Mouse (Mus musculus) bone marrow macrophage, adult 2 months (primary cell): ENCODE data around the gene Tlx3. TPM values are rescaled to one million over a fixed set of nuclear protein-coding genes. Genes with fewer than 3 reads are reported as not detected.

Experiments
- H3K27ac ChIP-seq: 2 replicates; pipeline ENCODE4 v1.5.1; 2012; ENCODE audit warnings: low read depth, low read length; ENCODE audit not compliant: insufficient read depth
- H3K4me1 ChIP-seq: 2 replicates; pipeline ENCODE4 v1.6.1; 2012; ENCODE audit warnings: low read length; ENCODE audit not compliant: control insufficient read depth, insufficient read depth
- H3K4me3 ChIP-seq: 2 replicates; pipeline ENCODE4 v1.5.1; 2012; ENCODE audit warnings: mild to moderate bottlenecking, low read length, moderate library complexity; ENCODE audit not compliant: insufficient read depth
- CTCF ChIP-seq: IDR thresholded peaks from 2 replicates; pipeline ENCODE4 v1.5.1; 2012; ENCODE audit warnings: low read depth, mild to moderate bottlenecking, low read length, moderate library complexity
- POLR2A ChIP-seq: IDR thresholded peaks from 2 replicates; pipeline ENCODE4 v1.6.1; 2012; ENCODE audit warnings: mild to moderate bottlenecking, low read depth, low read length, borderline replicate concordance
- polyA plus RNA-seq: library from polyadenylated mRNA; stranded (reverse); fragments of >200 nt; gene quantifications from 2 replicates; pipeline ENCODE4 v1.2.4, GENCODE M21; 2012; ENCODE audit not compliant: missing spikeins, insufficient read depth, insufficient read length

Gene Tlx3
- polyA plus RNA-seq, 1 experiment, result not detected

DNA sequence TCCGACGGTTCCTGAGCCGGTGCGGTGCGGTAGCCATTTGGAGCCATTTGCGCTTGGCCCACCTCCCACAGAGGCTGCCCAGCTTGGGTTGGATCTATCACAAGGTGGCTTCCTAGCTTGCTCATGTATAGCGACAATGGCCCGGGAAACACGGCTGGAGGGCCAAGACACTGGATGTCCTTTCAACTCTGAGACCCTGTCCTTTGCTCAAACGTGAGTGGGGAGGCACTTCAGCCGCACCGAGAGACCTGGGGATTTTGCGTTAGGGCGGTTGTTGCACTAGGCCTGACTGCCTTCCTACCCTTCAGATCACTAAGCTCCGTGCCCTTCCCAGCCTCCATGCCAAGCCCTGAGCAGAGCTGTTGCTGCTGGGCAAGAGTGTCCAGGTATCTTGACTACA, 5.7 kb downstream of the Tlx3 start:
- H3K4me3 ChIP-seq, result no peak overlapping the region
- H3K4me1 ChIP-seq, result no peaks in the 10 kb centered on the region
- no peak overlapping the region for H3K27ac ChIP-seq
- TF ChIP-seq POLR2A, result no peak
- no peak for TF ChIP-seq CTCF

DNA sequence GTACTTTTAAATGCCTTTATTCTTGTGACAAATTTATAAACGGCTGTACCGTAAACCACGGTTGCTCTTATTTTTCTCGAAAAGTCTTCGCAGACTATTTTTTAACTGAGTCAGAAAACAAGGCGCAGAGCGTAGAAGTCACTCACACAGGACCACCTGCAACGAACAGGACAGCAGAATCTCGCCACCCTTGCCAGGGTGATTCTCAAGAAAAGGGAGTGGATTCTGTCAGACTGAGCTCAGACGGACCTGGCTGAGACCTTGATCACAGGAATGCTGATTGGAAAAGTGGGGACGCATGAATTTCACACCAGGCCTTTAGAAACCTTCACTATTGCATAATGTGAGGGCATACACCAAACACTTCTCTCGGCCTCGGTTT, 6.3 kb downstream of the Tlx3 start:
- no peaks in the 10 kb centered on the region for H3K4me1 ChIP-seq
- H3K27ac ChIP-seq, result no peak overlapping the region
- TF ChIP-seq POLR2A, result no peak
- H3K4me3 ChIP-seq, result no peak overlapping the region

DNA sequence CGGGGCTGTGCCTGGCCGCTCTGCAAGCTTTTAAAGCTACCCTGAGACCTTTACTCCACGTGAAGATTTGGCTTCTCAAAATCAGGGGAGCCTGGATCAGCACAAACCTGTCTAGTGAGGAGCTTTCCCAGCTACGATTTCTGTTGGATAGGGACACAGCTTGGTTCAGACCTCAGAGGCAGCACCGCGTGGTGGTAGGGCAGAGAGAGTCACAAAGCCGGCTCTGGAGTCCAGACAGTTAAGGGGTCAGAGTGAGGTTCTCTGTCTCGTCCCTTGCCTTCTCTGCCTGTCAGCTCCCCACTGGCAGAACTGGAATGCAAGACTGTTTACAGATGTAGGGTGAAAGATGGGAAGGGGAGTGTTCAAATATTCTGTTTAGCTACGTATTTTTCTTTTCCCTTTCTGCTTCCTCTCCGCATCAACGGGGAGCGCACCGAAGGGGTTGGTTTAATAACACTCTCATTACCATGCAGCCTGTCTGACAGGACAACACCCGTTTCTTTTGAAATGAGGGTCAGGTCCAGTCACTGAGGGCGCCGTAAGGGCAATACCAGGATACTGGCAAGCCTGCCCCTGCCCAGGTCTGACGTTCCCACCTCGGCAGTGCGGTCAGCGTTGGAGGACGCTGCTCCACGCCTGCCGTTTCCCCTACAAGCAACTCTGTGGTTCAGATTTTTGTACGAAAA, 6.8 kb downstream of the Tlx3 start:
- H3K4me3 ChIP-seq, result no peak overlapping the region
- no peaks in the 10 kb centered on the region for H3K4me1 ChIP-seq
- TF ChIP-seq CTCF, result no peak
- TF ChIP-seq POLR2A, result no peak
- no peak overlapping the region for H3K27ac ChIP-seq

DNA sequence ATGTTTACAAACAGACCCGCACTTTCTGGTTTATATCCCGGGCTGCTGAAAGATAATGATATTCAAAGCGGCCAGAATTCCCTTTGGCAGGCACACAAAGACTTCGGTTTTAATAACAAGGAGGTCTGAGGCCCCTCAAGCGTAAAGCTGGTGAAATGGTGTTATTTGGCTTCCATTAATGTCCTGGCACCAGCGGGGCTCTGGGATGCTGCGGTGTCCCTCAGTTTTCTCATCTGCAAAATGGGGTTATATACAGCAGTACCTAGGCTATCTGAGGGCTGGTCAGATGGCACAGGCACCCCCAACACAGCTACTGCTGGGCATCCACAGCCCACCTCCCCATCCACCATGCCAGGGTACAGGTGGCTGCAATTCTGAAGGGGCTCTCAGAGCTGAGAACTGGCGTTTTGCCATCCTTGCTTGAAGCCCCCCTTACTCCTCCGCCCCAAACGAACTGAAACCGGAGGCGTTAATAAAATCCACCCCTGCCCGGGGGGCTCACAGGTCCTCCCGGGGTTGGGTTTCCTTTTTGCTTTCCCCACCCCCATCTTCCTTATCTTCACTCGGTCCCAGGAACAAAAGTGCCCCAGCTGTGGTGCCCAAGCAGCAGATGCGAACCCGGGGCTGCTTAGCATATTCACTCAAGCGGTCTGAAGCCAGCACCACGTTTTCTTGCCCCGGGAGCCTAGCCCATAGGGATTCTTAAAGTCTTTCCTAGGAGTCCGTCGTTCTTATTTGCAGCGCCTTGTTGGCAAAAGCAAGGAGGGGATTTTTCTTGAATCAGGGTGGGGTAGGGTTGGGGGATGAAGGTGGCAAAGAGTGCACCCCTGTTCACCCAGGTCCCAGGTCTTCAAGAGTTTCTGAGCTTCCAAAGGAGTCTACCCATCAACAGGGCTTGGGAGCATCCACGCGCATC, 7.6 kb downstream of the Tlx3 start:
- Histone ChIP-seq H3K4me3 (no peak overlapping the region), H3K4me1 (no peaks in the 10 kb centered on the region), H3K27ac (no peak overlapping the region)
- TF ChIP-seq CTCF (no peak), POLR2A (no peak)

DNA sequence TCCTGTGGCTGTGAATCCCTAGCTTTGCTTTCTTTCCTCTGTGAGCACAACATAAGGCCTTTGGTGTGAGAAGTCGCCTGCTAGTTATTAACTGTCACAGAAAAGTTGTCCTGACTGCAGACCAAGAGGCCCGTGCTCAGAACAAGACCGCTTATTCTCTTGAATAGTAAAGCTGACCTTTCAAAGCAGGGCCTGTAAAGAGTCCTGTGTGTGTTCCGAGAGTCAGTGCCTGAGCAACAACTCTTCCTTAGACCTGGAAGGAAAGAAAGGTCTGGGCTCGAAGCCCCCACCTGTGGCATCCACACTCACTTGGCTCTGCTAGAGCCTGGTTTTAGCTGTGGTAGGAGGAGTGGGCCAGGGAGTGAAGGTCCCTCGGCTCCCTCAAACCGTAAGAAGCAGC, 8.3 kb downstream of the Tlx3 start:
- no peak overlapping the region for H3K27ac ChIP-seq
- no peak for TF ChIP-seq CTCF
- no peak for TF ChIP-seq POLR2A
- no peaks in the 10 kb centered on the region for H3K4me1 ChIP-seq
- no peak overlapping the region for H3K4me3 ChIP-seq

DNA sequence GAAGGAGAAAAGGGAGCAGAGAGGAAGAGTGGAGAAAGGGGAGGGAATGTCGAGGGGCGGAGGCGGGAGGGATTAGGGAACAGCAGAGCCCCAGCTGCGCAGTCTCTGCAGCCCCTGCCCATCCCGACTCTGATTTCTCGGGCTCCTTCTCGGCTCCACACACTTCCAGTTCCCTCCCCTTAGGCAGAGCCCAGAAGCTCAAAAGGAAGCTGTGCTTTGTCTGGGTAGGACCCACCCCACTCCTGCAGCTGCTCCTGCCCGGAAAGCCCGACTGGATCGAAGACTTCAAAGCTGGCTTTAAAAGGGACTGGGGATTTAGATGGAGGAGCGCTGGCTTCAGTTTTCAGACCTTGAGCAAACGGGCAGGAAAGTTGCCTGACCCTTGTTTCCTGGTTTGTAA, 9.7 kb downstream of the Tlx3 start:
- H3K4me3 ChIP-seq, result no peak overlapping the region
- H3K4me1 ChIP-seq, result no peaks in the 10 kb centered on the region
- H3K27ac ChIP-seq, result no peak overlapping the region
- TF ChIP-seq POLR2A, result no peak
- TF ChIP-seq CTCF, result no peak

DNA sequence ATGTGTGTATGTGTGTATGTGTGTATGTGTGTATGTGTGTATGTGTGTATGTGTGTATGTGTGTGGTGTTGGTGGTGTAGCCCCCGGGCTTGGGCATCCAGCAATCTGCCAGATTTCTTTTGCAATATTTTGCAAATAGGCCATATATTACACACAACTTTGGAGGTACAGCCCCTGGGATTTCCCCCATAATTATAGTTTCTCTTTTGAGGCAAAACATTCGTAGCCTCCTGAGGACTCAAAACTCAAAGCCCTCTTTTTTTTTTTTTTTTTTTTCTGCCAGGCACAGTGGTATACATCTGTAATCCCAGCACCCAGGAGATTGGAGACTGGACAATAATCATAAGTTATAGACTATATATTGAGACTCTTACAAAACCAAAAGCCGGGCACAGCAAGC, 21.6 kb downstream of the Tlx3 start:
- TF ChIP-seq POLR2A, result no peak
- TF ChIP-seq CTCF, result no peak

DNA sequence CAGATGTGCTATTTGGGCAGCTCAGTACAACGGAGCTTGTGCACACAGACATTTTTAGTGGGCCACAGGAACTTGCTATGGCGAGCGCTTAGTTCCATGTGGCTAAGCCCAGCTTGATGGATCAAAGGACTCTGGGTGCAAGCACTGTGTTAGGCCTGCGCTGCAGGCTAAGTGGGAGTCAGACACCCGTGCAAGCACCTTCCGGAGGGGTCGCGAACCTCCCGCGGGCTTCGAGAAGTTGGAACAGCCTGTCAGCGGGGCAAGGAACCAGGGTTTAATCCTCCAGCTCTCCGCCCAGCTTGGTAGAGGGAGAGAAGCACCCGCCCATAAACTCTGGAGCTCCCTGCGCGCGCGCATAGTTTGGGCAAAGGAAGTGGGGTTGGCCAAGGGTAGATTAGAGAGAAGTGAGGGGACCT, 22.7 kb downstream of the Tlx3 start:
- no peak overlapping the region for H3K4me3 ChIP-seq
- TF ChIP-seq POLR2A (no peak), CTCF (no peak)
- no peak overlapping the region for H3K27ac ChIP-seq
- H3K4me1 ChIP-seq, result no peaks in the 10 kb centered on the region

More for the DNA sequence above, 21.6 kb downstream of the Tlx3 start:
- no peak overlapping the region for H3K4me3 ChIP-seq
- no peaks in the 10 kb centered on the region for H3K4me1 ChIP-seq
- H3K27ac ChIP-seq, result no peak overlapping the region

DNA sequence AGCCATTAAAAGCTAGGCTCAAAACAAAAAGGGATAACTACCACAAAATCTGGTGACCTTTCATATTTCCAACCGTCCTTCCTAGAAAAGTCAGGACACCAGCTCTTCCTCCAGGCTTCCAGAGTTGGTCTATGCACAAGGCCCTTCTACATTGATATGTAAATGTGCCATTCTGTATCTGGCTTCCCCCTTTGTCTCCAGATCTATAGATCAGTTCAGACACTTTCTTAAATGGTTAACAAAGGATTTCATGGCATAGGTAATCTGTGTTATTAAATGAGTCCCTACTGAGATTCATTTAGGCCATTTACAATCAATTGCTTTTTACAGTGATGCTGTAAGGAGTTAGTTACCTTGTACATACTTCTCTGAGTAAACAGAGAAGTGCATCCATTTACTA, 23.6 kb downstream of the Tlx3 start:
- TF ChIP-seq POLR2A (no peak), CTCF (no peak)
- Histone ChIP-seq H3K4me3 (no peak overlapping the region), H3K4me1 (no peaks in the 10 kb centered on the region), H3K27ac (no peak overlapping the region)
